Mouse (Mus musculus): ENCODE measurements around the gene Snorc. TPM values are rescaled to one million over a fixed set of nuclear protein-coding genes. Genes with fewer than 3 reads are reported as not detected.

Snorc gene
- polyA plus RNA-seq, 1 experiment from 2014 or later = 0.34 TPM

DNA sequence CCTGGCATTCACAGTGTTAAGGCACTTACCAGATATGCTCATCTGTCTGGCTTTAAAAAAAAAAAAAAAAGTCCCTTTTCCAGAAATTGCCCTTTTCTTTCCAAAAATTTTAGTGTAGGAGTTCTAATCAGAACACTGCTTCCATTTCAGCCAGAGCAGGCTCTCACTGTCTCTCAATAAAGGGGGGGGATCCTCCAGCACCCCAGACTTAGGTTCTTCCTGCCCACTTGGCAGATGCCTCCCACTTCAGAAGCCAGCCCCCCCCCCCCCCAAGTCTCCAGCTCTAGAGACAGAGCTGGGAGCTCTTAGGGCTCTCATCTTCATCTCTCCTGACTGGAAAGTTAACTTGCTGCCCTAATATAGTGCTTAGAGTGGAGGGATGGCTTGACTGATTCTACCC is 50.4 kb downstream of the Snorc start:
- Histone ChIP-seq H3K9ac (replicated peaks) (no peak overlapping the region), H3K4me3 (ENCODE audit: low read depth, low read length) (no peak overlapping the region), H3K36me3 (replicated peaks; ENCODE audit: insufficient read depth, low read length) (no peaks in the 10 kb centered on the region), H3K27me3 (ENCODE audit: insufficient read depth, low read length) (no peaks in the 10 kb centered on the region), H3K27ac (ENCODE audit: low read depth) (no peak overlapping the region), H3K4me1 (ENCODE audit: insufficient read depth) (no peaks in the 10 kb centered on the region), H3K4me2 (ENCODE audit: low read depth, low read length) (no peak overlapping the region), H3K9me3 (ENCODE audit: low read length) (no peaks in the 10 kb centered on the region; the same call in 1 of the 2 replicates)
- TF ChIP-seq EP300 (IDR thresholded peaks at IDR 0.05; ENCODE audit: low read depth) = no peak
- no peak for ATAC-seq
- no peak for DNase-seq

DNA sequence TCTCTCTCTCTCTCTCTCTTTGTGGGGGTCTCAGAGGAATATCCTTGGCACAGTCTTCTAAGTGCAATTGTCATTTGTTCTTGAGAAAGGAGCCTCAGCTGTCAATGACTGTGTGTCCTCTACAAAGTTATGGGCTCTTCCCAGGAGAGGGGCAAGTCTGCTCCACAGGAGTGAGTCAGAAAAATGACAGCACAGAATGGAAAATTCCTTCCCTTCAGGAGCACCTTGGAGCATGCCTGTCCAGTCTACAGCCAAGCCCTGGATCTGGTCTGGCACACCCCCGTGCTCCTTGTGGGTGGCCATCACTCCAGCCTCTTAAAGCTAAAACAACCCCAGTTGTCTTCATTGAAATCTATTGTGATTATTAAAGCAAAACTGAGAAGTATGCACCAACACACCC is 51.5 kb downstream of the Snorc start:
- TF ChIP-seq EP300 (IDR thresholded peaks at IDR 0.05; ENCODE audit: low read depth) (no peak), CTCF (IDR thresholded peaks at IDR 0.05; ENCODE audit: low read depth) (no peak)
- 88% methylated on average over 1 of the region's 1 CpGs for WGBS (ENCODE audit: insufficient replicate concordance)
- no peak overlapping the region for H3K9ac ChIP-seq (replicated peaks)
- H3K4me1 ChIP-seq (ENCODE audit: insufficient read depth) = no peaks in the 10 kb centered on the region
- H3K36me3 ChIP-seq (replicated peaks; ENCODE audit: insufficient read depth, low read length) = no peaks in the 10 kb centered on the region
- no peak overlapping the region for H3K4me2 ChIP-seq (ENCODE audit: low read depth, low read length)
- no peak overlapping the region for H3K27ac ChIP-seq (ENCODE audit: low read depth)
- no peak overlapping the region for H3K4me3 ChIP-seq (ENCODE audit: low read depth, low read length)
- no peak for ATAC-seq
- H3K27me3 ChIP-seq (ENCODE audit: insufficient read depth, low read length) = no peaks in the 10 kb centered on the region
- DNase-seq = no peak
- H3K9me3 ChIP-seq (ENCODE audit: low read length) = no peaks in the 10 kb centered on the region

DNA sequence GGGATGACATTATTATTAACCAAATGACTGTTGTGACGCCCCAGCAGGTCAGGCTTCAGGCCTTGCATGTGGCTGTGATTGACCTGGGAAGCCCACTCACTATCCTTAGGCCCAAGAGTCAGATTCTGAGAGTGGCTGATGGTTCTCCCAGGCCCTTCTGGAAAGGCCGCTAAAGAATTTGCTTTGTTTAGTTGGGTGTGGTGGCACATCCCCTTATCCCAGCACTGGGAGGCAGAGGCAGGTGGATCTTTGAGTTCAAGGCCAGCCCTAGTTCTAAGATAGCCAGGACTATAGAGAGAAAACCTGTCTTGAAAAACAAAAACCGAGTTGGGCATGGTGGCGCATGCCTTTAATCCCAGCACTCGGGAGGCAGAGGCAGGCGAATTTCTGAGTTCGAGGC is 55.0 kb downstream of the Snorc start:
- TF ChIP-seq EP300 (IDR thresholded peaks at IDR 0.05; ENCODE audit: low read depth) (no peak), CTCF (IDR thresholded peaks at IDR 0.05; ENCODE audit: low read depth) (no peak)
- ATAC-seq (no peak), DNase-seq (no peak)
- no peak overlapping the region for H3K4me2 ChIP-seq (ENCODE audit: low read depth, low read length)
- H3K4me1 ChIP-seq (ENCODE audit: insufficient read depth) = no peaks in the 10 kb centered on the region
- H3K9ac ChIP-seq (replicated peaks) = no peak overlapping the region
- no peaks in the 10 kb centered on the region for H3K27me3 ChIP-seq (ENCODE audit: insufficient read depth, low read length)
- H3K27ac ChIP-seq (ENCODE audit: low read depth) = no peak overlapping the region
- 80% methylated on average over 7 of the region's 7 CpGs for WGBS (ENCODE audit: insufficient replicate concordance)
- no peak overlapping the region for H3K4me3 ChIP-seq (ENCODE audit: low read depth, low read length)
- H3K36me3 ChIP-seq (replicated peaks; ENCODE audit: insufficient read depth, low read length) = no peaks in the 10 kb centered on the region
- no peaks in the 10 kb centered on the region for H3K9me3 ChIP-seq (ENCODE audit: low read length)

Other genes with a start within 250 kb of the Snorc start
- 0.24 and 0.26 TPM in 2 replicates for gene Efhd1, start 205.9 kb upstream of the Snorc start, polyA plus RNA-seq (2015; fragmentation: Nextera tagmentation; extraction: Ambion mirVana)
- gene Gigyf2, start 143.3 kb upstream of the Snorc start, polyA plus RNA-seq (2015; fragmentation: Nextera tagmentation; extraction: Ambion mirVana) = 12.1 and 13.3 TPM in 2 replicates
- gene Kcnj13, start 75.5 kb upstream of the Snorc start, polyA plus RNA-seq (2015; fragmentation: Nextera tagmentation; extraction: Ambion mirVana) = not detected in 2 replicates
- gene Neu2, start 39.6 kb downstream of the Snorc start, polyA plus RNA-seq (2015; fragmentation: Nextera tagmentation; extraction: Ambion mirVana) = 0.54 and 0.67 TPM in 2 replicates
- 5.6 and 7.9 TPM in 2 replicates for gene Ngef, start 103.6 kb downstream of the Snorc start, polyA plus RNA-seq (2015; fragmentation: Nextera tagmentation; extraction: Ambion mirVana)
- gene Inpp5d, start 150.0 kb downstream of the Snorc start, polyA plus RNA-seq (2015; fragmentation: Nextera tagmentation; extraction: Ambion mirVana) = 11.3 and 13.3 TPM in 2 replicates

Data from liver, postnatal 0 days (tissue).